Comparison of ENCODE assay signal across 8 mouse cellular contexts in the genomic region with DNA sequence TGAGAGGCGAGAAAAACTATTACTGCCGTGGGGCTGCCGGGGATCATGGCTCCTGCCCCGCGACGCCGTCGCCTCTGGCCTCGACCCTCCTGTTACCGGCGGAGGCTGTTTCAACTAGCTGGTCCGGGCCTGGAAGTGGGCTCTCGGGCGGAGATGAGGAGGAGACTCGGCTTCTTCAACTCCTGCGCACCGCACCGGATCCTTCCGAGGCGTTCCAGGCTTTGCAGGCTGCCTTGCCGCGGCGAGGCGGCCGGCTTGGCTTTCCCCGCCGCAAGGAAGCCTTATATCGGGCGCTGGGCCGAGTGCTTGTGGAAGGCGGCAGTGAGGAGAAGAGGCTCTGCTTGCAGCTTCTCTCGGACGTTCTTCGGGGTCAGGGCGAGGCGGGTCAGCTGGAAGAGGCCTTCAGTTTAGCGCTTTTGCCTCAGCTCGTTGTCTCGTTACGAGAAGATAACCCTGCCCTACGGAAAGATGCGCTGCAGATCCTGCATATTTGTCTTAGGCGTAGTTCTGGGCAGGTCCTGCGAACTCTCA. TPM values are rescaled to one million over a fixed set of nuclear protein-coding genes. Genes with fewer than 3 reads are reported as not detected.
DNase-seq lines count a peak whose midpoint lies in the region; ATAC-seq lines count a peak whose summit lies in the region.

No protein-coding gene starts in this region.

- under 1% methylated on average over 44 of the region's 44 CpGs for WGBS in limb, embryonic 10.5 days
- under 1% methylated on average over 44 of the region's 44 CpGs for WGBS in midbrain, embryonic 10.5 days

- ATAC-seq in inflammation-experienced regulatory T-cells, adult 6 months: peak; percentile 32

- H3K27me3 ChIP-seq in limb, embryonic 10.5 days (ENCODE audit: low read depth, poor library complexity, severe bottlenecking): no peaks in the 10 kb centered on the region
- no peaks in the 10 kb centered on the region for H3K27me3 ChIP-seq in midbrain, embryonic 10.5 days (ENCODE audit: low read depth, poor library complexity, severe bottlenecking)

- no peaks in the 10 kb centered on the region for H3K9me3 ChIP-seq in limb, embryonic 10.5 days (replicated peaks)
- no peaks in the 10 kb centered on the region for H3K9me3 ChIP-seq in midbrain, embryonic 10.5 days (replicated peaks)

- peak; percentile 54 for DNase-seq in cerebellum, adult 11 months
- no peak for DNase-seq in cerebellum, adult 9-10 months
- DNase-seq in cerebellum, postnatal 36 days: peak; percentile 43 to 46
- peak; percentile 36 for DNase-seq in gastrocnemius, adult 18-20 months (ENCODE audit: low spot score)
- no peak for DNase-seq in limb, embryonic 10.5 days (ENCODE audit: low spot score)
- peak; percentile 66 for DNase-seq in midbrain, embryonic 10.5 days (ENCODE audit: low spot score)
- peak; percentile 70 to 72 for DNase-seq in spleen, postnatal 10 days (ENCODE audit: low spot score in 2 of 2)

- H3K27ac ChIP-seq in limb, embryonic 10.5 days: peak overlapping the region; percentile 90
- peak overlapping the region; percentile 92 for H3K27ac ChIP-seq in midbrain, embryonic 10.5 days (replicated peaks)

- peaks cover 33% of the 10 kb centered on the region for H3K4me1 ChIP-seq in limb, embryonic 10.5 days
- H3K4me1 ChIP-seq in midbrain, embryonic 10.5 days: peaks cover 50% of the 10 kb centered on the region

- H3K4me3 ChIP-seq in limb, embryonic 10.5 days: peak overlapping the region; percentile 91
- H3K4me3 ChIP-seq in midbrain, embryonic 10.5 days: peak overlapping the region; percentile 91

- no peaks in the 10 kb centered on the region for H3K36me3 ChIP-seq in limb, embryonic 10.5 days
- H3K36me3 ChIP-seq in midbrain, embryonic 10.5 days: 0 out of 2 replicates have a peak, but pooled peaks cover 10% of the 10 kb centered on the region

RNA-seq across cellular contexts. Expression of a gene that starts 0.6 kb away (rescaled TPM):
- total RNA-seq in gastrocnemius, adult 18-20 months (2021): 1 to 10 TPM; 6.9 to 8.2 TPM
- 10 to 100 TPM; 14.4 to 25.4 (median 21.7) TPM for polyA plus RNA-seq in inflammation-experienced regulatory T-cells, adult 6 months (2017; shearing (Covaris generic))
- 27.0 and 28.7 TPM in 2 replicates for polyA plus RNA-seq in limb, embryonic 10.5 days (2016; fragmentation: Nextera tagmentation; extraction: Ambion mirVana)
- 25.8 and 28.2 TPM in 2 replicates for polyA plus RNA-seq in midbrain, embryonic 10.5 days (2016; fragmentation: Nextera tagmentation; extraction: Ambion mirVana)

RNA-seq across cellular contexts. Expression of a gene that starts 0.8 kb away (rescaled TPM):
- total RNA-seq in gastrocnemius, adult 18-20 months (2021): 1 to 10 TPM; 9.0 TPM
- 10 to 100 TPM; 30.2 to 37.9 (median 31.1) TPM for polyA plus RNA-seq in inflammation-experienced regulatory T-cells, adult 6 months (2017; shearing (Covaris generic))
- polyA plus RNA-seq in limb, embryonic 10.5 days (2016; fragmentation: Nextera tagmentation; extraction: Ambion mirVana): 6.5 and 7.7 TPM in 2 replicates
- 10.6 and 14.4 TPM in 2 replicates for polyA plus RNA-seq in midbrain, embryonic 10.5 days (2016; fragmentation: Nextera tagmentation; extraction: Ambion mirVana)

RNA-seq across cellular contexts. Expression of a gene that starts 48.5 kb away (rescaled TPM):
- total RNA-seq in gastrocnemius, adult 18-20 months (2021): 1 to 10 TPM; 2.4 to 3.5 TPM
- polyA plus RNA-seq in inflammation-experienced regulatory T-cells, adult 6 months (2017; shearing (Covaris generic)): 1 to 10 TPM in 2 of 3 experiments, not detected in 1; 1.3 to 2.8 TPM
- 1.6 and 2.1 TPM in 2 replicates for polyA plus RNA-seq in limb, embryonic 10.5 days (2016; fragmentation: Nextera tagmentation; extraction: Ambion mirVana)
- 2.1 and 2.4 TPM in 2 replicates for polyA plus RNA-seq in midbrain, embryonic 10.5 days (2016; fragmentation: Nextera tagmentation; extraction: Ambion mirVana)

Comparison
In these comparisons a context has a peak if more than half of its experiments do, and no peak if none do; other contexts are left out.
1. DNase-seq: peak in cerebellum, adult 11 months (single experiment), cerebellum, postnatal 36 days (2 of 2), gastrocnemius, adult 18-20 months (single experiment), midbrain, embryonic 10.5 days (single experiment) and spleen, postnatal 10 days (2 of 2); none in cerebellum, adult 9-10 months (single experiment) and limb, embryonic 10.5 days (single experiment).